Mouse (Mus musculus) CH12.LX (cell line): ENCODE results near the gene Alg13. TPM values are rescaled to one million over a fixed set of nuclear protein-coding genes. Genes with fewer than 3 reads are reported as not detected.
A peak's percentile ranks its signal among the peaks of the same experiment; 100 is the strongest.

Source experiments
- DNase-seq: peaks from one replicate; pipeline ENCODE4 v3.0.0-alpha.2; 2013; ENCODE audit errors: extremely low read depth
- H3K27ac ChIP-seq: 2 replicates; pipeline ENCODE4 v1.5.1; 2012; ENCODE audit warnings: low read depth, mild to moderate bottlenecking, control low read depth, moderate library complexity; ENCODE audit not compliant: insufficient read depth
- H3K27me3 ChIP-seq: replicated peaks from 2 replicates; pipeline ENCODE3; 2012; ENCODE audit warnings: inconsistent platforms
- H3K36me3 ChIP-seq, 2 experiments: replicated peaks in 1 of 2; 2 replicates each; pipeline versions ENCODE3 to v1.6.1; 2012; ENCODE audit warnings: inconsistent platforms in 1 of 2, low read length in 1 of 2, mild to moderate bottlenecking in 1 of 2, mixed read lengths in 1 of 2, moderate library complexity in 1 of 2; ENCODE audit not compliant: control insufficient read depth in 1 of 2, insufficient read depth in 1 of 2
- H3K4me1 ChIP-seq, 2 experiments: 2 replicates each; pipeline ENCODE4 v1.6.1; 2012; ENCODE audit warnings: inconsistent platforms in 1 of 2, moderate library complexity in 1 of 2; ENCODE audit not compliant: insufficient read depth in 2 of 2, control insufficient read depth in 1 of 2
- H3K4me2 ChIP-seq: 2 replicates; pipeline ENCODE4 v1.6.1; 2012; ENCODE audit warnings: low read depth, mild to moderate bottlenecking, control low read depth; ENCODE audit not compliant: poor library complexity, insufficient read depth, severe bottlenecking
- H3K4me3 ChIP-seq, 3 experiments: fragments of 150-350 bp in 1 of 3; sonication (generic) in 1 of 3; replicated peaks in 1 of 3; 2 replicates each; pipeline versions ENCODE3 to v1.5.1; 2011 to 2012; ENCODE audit warnings: low read depth in 2 of 3, low read length in 2 of 3, mild to moderate bottlenecking in 2 of 3, moderate library complexity in 2 of 3, control low read depth in 1 of 3, improper control_type of control experiment in 1 of 3, inconsistent platforms in 1 of 3, mixed read lengths in 1 of 3; ENCODE audit not compliant: poor library complexity in 1 of 3
- H3K79me2 ChIP-seq: replicated peaks from 2 replicates; pipeline ENCODE4 v1.6.1; 2012; ENCODE audit warnings: mild to moderate bottlenecking, moderate library complexity; ENCODE audit not compliant: control insufficient read depth, poor library complexity, insufficient read depth, severe bottlenecking; ENCODE audit errors: extremely low read depth
- H3K9ac ChIP-seq: 2 replicates; pipeline ENCODE4 v1.6.1; 2012; ENCODE audit warnings: low read depth, mild to moderate bottlenecking, control low read depth, moderate library complexity; ENCODE audit not compliant: insufficient read depth
- H3K9me3 ChIP-seq: replicated peaks from 2 replicates; pipeline ENCODE3; 2012; ENCODE audit warnings: low read length, inconsistent platforms, mixed read lengths
- CTCF ChIP-seq, 2 experiments: IDR thresholded peaks in 1 of 2; conservative IDR thresholded peaks in 1 of 2; 2 replicates each; pipeline ENCODE4 v1.5.1; 2011 to 2012; ENCODE audit warnings: low read depth in 2 of 2, low read length in 2 of 2, improper control_type of control experiment in 1 of 2, inconsistent platforms in 1 of 2, mild to moderate bottlenecking in 1 of 2, moderate library complexity in 1 of 2
- ELF1 ChIP-seq: IDR thresholded peaks from 2 replicates; pipeline ENCODE4 v1.6.1; 2014; ENCODE audit warnings: low read depth, mild to moderate bottlenecking, inconsistent platforms, low read length, improper control_type of control experiment
- EP300 ChIP-seq: IDR thresholded peaks from 2 replicates; pipeline ENCODE4 v1.6.1; 2011; ENCODE audit warnings: low read length, improper control_type of control experiment
- ETS1 ChIP-seq: conservative IDR thresholded peaks from 2 replicates; pipeline ENCODE4 v1.6.1; 2012; ENCODE audit warnings: low read depth, mild to moderate bottlenecking, inconsistent platforms, low read length, improper control_type of control experiment, moderate library complexity
- GABPA ChIP-seq: IDR thresholded peaks from 2 replicates; pipeline ENCODE4 v1.6.1; 2012; ENCODE audit warnings: low read depth, low read length, improper control_type of control experiment, inconsistent platforms; ENCODE audit not compliant: insufficient replicate concordance
- JUND ChIP-seq: conservative IDR thresholded peaks from 2 replicates; pipeline ENCODE4 v1.6.1; 2011; ENCODE audit warnings: low read depth, low read length, improper control_type of control experiment
- MXI1 ChIP-seq: IDR thresholded peaks from 2 replicates; pipeline ENCODE4 v1.6.1; 2011; ENCODE audit warnings: mild to moderate bottlenecking, low read depth, low read length, improper control_type of control experiment
- MYC ChIP-seq: IDR thresholded peaks from 2 replicates; pipeline ENCODE4 v1.6.1; 2011; ENCODE audit warnings: low read depth, mild to moderate bottlenecking, improper control_type of control experiment, low read length
- PAX5 ChIP-seq: IDR thresholded peaks from 2 replicates; pipeline ENCODE4 v1.6.1; 2012; ENCODE audit warnings: low read length, inconsistent platforms, mixed read lengths
- POLR2AphosphoS2 ChIP-seq: IDR thresholded peaks from 2 replicates; pipeline ENCODE4 v1.6.1; 2011; ENCODE audit warnings: low read depth, low read length, improper control_type of control experiment
- SMC3 ChIP-seq: IDR thresholded peaks from 2 replicates; pipeline ENCODE4 v1.6.1; 2011; ENCODE audit warnings: low read depth, low read length, improper control_type of control experiment
- UBTF ChIP-seq: IDR thresholded peaks from 2 replicates; pipeline ENCODE4 v1.6.1; 2012; ENCODE audit warnings: low read depth, mild to moderate bottlenecking, inconsistent platforms, low read length, improper control_type of control experiment, moderate library complexity
- ZC3H11A ChIP-seq: IDR thresholded peaks from 2 replicates; pipeline ENCODE4 v1.6.1; 2012; ENCODE audit warnings: low read depth, mild to moderate bottlenecking, inconsistent platforms, low read length, improper control_type of control experiment
- dilution Hi-C: fragments of 300-500 bp; cut with MboI; formaldehyde crosslinking; loops from 2 replicates; pipeline ENCODE4 v1.14.3; 2020; ENCODE audit warnings: low sequenced_read_pairs; ENCODE audit not compliant: extremely low pct_unique_long_range_greater_than_20kb, extremely low pct_ligation_motif_present
- in situ Hi-C: fragments of 300-500 bp; cut with MboI; formaldehyde crosslinking; loops from 3 replicates; pipeline ENCODE4 v1.14.3; 2019; ENCODE audit warnings: low sequenced_read_pairs, low pct_ligation_motif_present, low pct_unique_long_range_greater_than_20kb, mixed read lengths
- polyA plus RNA-seq: library from polyadenylated mRNA; unstranded; fragments of >175 nt; gene quantifications from 2 replicates; pipeline ENCODE4 v1.2.1, GENCODE M21; 2012; ENCODE audit warnings: low read depth; ENCODE audit not compliant: insufficient read length
- total RNA-seq, 2 experiments: library from RNA; depleted of rRNA; stranded (reverse); fragments of 300-350 nt in 1 of 2; fragments of >200 nt in 1 of 2; gene quantifications; 2 replicates each; pipeline ENCODE4 v1.2.3; 2012 to 2014

The Alg13 gene
- total and polyA plus RNA-seq, 3 experiments: 15.4 to 18.6 (median 17.0) TPM

GRCm38 (mm10) chrX:144301476-144301875 is 16.1 kb upstream of the Alg13 start:
- no peaks in the 10 kb centered on the region for H3K36me3 ChIP-seq
- no peak overlapping the region for H3K4me3 ChIP-seq
- H3K9ac ChIP-seq: no peak overlapping the region
- TF ChIP-seq EP300: no peak
- TF ChIP-seq CTCF (conservative IDR thresholded peaks at IDR 0.05 in 1 of 2, IDR thresholded peaks at IDR 0.05 in 1 of 2; ENCODE audit: low read depth in 2 of 2, low read length in 2 of 2): peak in 1 of 2 experiments; percentile 31; a peak in 2 of 4 replicates
- no peak for TF ChIP-seq ETS1
- dilution Hi-C loops (no loop called here), in situ Hi-C loops (no loop called here)
- H3K9me3 ChIP-seq: no peaks in the 10 kb centered on the region
- H3K27ac ChIP-seq: no peak overlapping the region
- no peak for DNase-seq
- no peaks in the 10 kb centered on the region for H3K27me3 ChIP-seq
- no peak overlapping the region for H3K4me2 ChIP-seq
- H3K4me1 ChIP-seq: no peaks in the 10 kb centered on the region
- H3K79me2 ChIP-seq: no peaks in the 10 kb centered on the region

DNA sequence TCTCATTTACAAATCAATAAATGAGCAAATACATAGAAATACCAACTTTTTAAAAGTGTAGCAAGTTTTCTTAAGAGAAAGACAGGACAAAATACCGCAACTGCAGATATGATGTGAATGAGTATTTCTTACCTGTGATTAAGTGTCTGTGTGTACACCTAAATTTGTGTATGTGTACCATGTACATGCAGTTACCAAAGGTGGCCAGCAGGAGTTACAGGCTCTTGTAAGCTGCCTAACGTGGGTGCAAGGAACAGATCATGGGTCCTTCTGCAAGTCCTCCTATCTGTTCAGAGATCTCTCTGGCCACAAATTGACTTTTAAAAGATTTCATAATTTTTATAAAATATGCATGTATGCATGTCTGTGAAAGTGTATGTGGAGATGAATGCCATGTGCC is 11.9 kb upstream of the Alg13 start:
- no peak for DNase-seq
- no peaks in the 10 kb centered on the region for H3K36me3 ChIP-seq
- no peak overlapping the region for H3K4me3 ChIP-seq
- no peaks in the 10 kb centered on the region for H3K9me3 ChIP-seq
- TF ChIP-seq MXI1: no peak
- TF ChIP-seq CTCF (conservative IDR thresholded peaks at IDR 0.05 in 1 of 2, IDR thresholded peaks at IDR 0.05 in 1 of 2; ENCODE audit: low read depth in 2 of 2, low read length in 2 of 2): no peak
- no peak for TF ChIP-seq ELF1
- no peak for TF ChIP-seq JUND
- no peak for TF ChIP-seq MYC
- dilution Hi-C loops (no loop called here), in situ Hi-C loops (no loop called here)
- H3K4me1 ChIP-seq: no peaks in the 10 kb centered on the region
- H3K27ac ChIP-seq: no peak overlapping the region
- H3K4me2 ChIP-seq: no peak overlapping the region
- no peaks in the 10 kb centered on the region for H3K79me2 ChIP-seq
- no peak overlapping the region for H3K9ac ChIP-seq
- H3K27me3 ChIP-seq: no peaks in the 10 kb centered on the region

DNA sequence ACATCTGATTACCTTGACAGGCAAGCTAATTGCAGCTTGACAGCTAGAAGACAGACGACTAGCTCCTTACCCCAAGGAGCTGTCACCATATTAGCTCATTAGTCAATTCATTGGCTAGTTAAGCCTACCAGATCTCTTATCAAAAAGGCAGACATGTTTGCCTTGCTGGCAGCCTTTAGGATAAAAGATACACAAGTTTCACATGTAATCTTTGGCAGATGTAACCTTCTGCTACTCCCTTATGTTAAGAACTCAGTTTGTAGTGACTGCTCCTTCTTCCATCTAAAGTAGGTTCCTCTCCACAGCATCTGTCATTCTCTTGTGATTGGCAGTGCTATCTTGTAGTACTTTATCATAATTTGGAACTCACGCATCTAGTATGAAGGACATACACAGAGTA is 3.6 kb upstream of the Alg13 start:
- Histone ChIP-seq H3K4me2 (no peak overlapping the region), H3K4me1 (peaks cover 2 to 20% of the 10 kb centered on the region in 2 experiments; a peak in 2 of 4 replicates), H3K9me3 (no peaks in the 10 kb centered on the region), H3K27ac (no peak overlapping the region), H3K79me2 (peaks cover 9% of the 10 kb centered on the region), H3K27me3 (no peaks in the 10 kb centered on the region), H3K36me3 (no peaks in the 10 kb centered on the region), H3K4me3 (no peak overlapping the region), H3K9ac (no peak overlapping the region)
- in situ Hi-C loops (no loop called here), dilution Hi-C loops (no loop called here)
- TF ChIP-seq UBTF: no peak
- no peak for TF ChIP-seq SMC3
- no peak for TF ChIP-seq POLR2AphosphoS2
- TF ChIP-seq GABPA: no peak
- no peak for TF ChIP-seq ZC3H11A
- no peak for TF ChIP-seq PAX5
- no peak for DNase-seq
